Mouse (Mus musculus): ENCODE data around the gene Yap1. TPM values are rescaled to one million over a fixed set of nuclear protein-coding genes. Genes with fewer than 3 reads are reported as not detected.
A peak's percentile ranks its signal among the peaks of the same experiment; 100 is the strongest.

Yap1 gene
- polyA plus RNA-seq, 1 experiment from 2014 or later = 40.0 TPM

GRCm38 (mm10) chr9:8001352-8001751 is 3.0 kb downstream of the Yap1 start:
- Histone ChIP-seq H3K27ac (no peak overlapping the region), H3K27me3 (no peaks in the 10 kb centered on the region), H3K9ac (no peak overlapping the region), H3K9me3 (replicated peaks) (no peaks in the 10 kb centered on the region), H3K4me3 (replicated peaks) (no peak overlapping the region), H3K4me1 (peaks cover 22% of the 10 kb centered on the region), H3K36me3 (peaks cover 45% of the 10 kb centered on the region), H3K4me2 (peak overlapping the region; percentile 36)
- no peak for ATAC-seq (replicated peaks; ENCODE audit: low FRiP score)
- WGBS = 41% methylated on average over 7 of the region's 7 CpGs

DNA sequence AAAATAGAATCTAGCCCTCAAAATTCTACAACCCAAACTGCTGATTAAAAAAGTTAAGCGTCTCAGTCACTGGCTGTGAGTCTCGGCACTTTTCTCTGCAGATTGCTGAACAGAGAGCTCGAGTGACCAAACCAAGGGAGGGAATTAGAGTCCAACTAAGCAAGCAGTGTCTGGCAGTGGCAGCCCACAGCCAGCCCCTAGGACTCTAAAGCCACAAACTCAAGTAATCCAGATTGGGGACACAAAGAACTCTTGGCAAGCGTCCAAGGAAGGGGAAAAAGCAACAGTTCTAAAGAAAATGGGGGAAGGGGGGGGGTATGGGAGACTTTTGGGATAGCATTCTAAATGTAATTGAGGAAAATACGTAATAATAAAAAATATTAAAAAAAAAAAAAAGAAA is 10.1 kb downstream of the Yap1 start:
- Histone ChIP-seq H3K4me2 (no peak overlapping the region), H3K4me1 (peaks cover 4% of the 10 kb centered on the region; the same call in 1 of the 2 replicates), H3K27ac (no peak overlapping the region), H3K27me3 (no peaks in the 10 kb centered on the region), H3K9ac (no peak overlapping the region), H3K4me3 (replicated peaks) (no peak overlapping the region), H3K9me3 (replicated peaks) (no peaks in the 10 kb centered on the region), H3K36me3 (peaks cover 84% of the 10 kb centered on the region)
- no peak for ATAC-seq (replicated peaks; ENCODE audit: low FRiP score)
- 87% methylated on average over 5 of the region's 5 CpGs for WGBS

DNA sequence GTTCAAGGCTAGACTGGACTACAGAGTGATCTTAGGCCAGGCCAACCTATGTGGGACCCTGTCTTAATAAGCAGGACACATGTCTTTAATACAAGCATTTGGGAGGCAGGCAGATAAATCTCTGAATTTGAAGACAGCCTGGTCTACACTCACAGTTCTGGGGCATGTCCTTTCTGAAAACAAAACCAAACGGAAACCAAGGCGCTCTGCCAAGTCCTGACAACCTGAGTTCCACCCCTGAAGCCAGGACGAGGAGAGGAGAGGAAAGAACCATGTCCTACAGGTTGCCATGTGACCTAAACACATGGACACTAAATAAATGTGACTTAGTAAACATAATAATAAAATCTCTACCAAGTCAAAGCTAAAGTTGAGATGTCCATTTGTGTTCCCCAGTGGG is 11.7 kb downstream of the Yap1 start:
- Histone ChIP-seq H3K27me3 (no peaks in the 10 kb centered on the region), H3K9me3 (replicated peaks) (no peaks in the 10 kb centered on the region), H3K9ac (no peak overlapping the region), H3K4me2 (no peak overlapping the region), H3K4me3 (replicated peaks) (no peak overlapping the region), H3K36me3 (peaks cover 84% of the 10 kb centered on the region), H3K27ac (no peak overlapping the region), H3K4me1 (peaks cover 4% of the 10 kb centered on the region; the same call in 1 of the 2 replicates)
- ATAC-seq (replicated peaks; ENCODE audit: low FRiP score) = no peak
- 54% methylated on average over 3 of the region's 3 CpGs for WGBS

DNA sequence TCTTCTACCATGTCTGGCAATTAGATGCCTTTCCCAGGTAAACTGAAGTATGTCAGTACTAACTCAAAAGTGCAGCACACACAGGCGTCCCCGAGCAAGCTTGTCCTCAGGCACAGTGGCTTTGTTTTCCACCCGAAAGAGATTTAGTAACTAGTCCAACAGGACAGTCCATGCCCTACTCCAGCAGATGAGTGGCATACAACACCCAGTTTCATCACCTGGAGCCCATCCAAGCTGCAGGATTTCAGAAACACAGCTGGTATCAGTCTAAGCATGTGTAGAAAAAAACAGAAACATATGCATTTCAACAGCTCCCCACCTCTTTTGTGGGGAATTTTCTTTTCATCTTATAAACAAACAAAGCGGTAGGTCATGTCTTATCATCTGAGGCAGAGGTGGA is 13.5 kb downstream of the Yap1 start:
- no peak overlapping the region for H3K4me2 ChIP-seq
- H3K4me1 ChIP-seq = peaks cover 4% of the 10 kb centered on the region; the same call in 1 of the 2 replicates
- peaks cover 80% of the 10 kb centered on the region for H3K36me3 ChIP-seq
- no peaks in the 10 kb centered on the region for H3K27me3 ChIP-seq
- ATAC-seq (replicated peaks; ENCODE audit: low FRiP score) = no peak
- WGBS = 88% methylated on average over 4 of the region's 4 CpGs
- no peaks in the 10 kb centered on the region for H3K9me3 ChIP-seq (replicated peaks)
- H3K9ac ChIP-seq = no peak overlapping the region
- no peak overlapping the region for H3K27ac ChIP-seq
- H3K4me3 ChIP-seq (replicated peaks) = no peak overlapping the region

DNA sequence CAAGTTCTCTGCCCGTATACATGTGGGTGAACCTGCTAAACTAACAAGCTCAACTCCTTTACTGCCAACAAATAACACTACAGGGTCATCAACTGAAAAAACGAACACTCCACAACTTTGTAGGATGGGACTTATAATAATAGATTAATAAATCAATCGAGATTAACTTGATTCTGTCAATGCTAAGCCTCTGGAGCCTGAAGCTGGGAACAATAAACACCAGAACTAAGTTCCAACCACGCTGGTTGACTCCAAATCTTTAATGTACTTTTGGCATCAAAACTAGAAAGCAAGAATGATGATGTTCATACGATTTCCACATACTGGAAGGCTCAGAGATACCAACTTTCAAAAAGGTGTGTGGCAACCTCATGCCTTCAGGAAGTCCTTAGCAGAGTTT is 17.3 kb downstream of the Yap1 start:
- no peaks in the 10 kb centered on the region for H3K9me3 ChIP-seq (replicated peaks)
- 80% methylated on average over 5 of the region's 5 CpGs for WGBS
- H3K4me3 ChIP-seq (replicated peaks) = no peak overlapping the region
- H3K9ac ChIP-seq = no peak overlapping the region
- H3K4me1 ChIP-seq = no peaks in the 10 kb centered on the region
- H3K27me3 ChIP-seq = no peaks in the 10 kb centered on the region
- peaks cover 65% of the 10 kb centered on the region for H3K36me3 ChIP-seq
- H3K4me2 ChIP-seq = no peak overlapping the region
- ATAC-seq (replicated peaks; ENCODE audit: low FRiP score) = no peak
- no peak overlapping the region for H3K27ac ChIP-seq

- peaks cover 52% of the 10 kb centered on the region for H3K36me3 ChIP-seq
- no peaks in the 10 kb centered on the region for H3K27me3 ChIP-seq
- no peak overlapping the region for H3K9ac ChIP-seq
- no peak overlapping the region for H3K4me2 ChIP-seq
- 62% methylated on average over 4 of the region's 4 CpGs for WGBS
- no peak for ATAC-seq (replicated peaks; ENCODE audit: low FRiP score)
- H3K4me3 ChIP-seq (replicated peaks) = no peak overlapping the region
- H3K9me3 ChIP-seq (replicated peaks) = no peaks in the 10 kb centered on the region
- H3K4me1 ChIP-seq = 0 out of 2 replicates have a peak, but pooled peaks cover 3% of the 10 kb centered on the region
- H3K27ac ChIP-seq = no peak overlapping the region
Observed at GRCm38 (mm10) chr9:7984287-7984686, 20.1 kb downstream of the Yap1 start.

DNA sequence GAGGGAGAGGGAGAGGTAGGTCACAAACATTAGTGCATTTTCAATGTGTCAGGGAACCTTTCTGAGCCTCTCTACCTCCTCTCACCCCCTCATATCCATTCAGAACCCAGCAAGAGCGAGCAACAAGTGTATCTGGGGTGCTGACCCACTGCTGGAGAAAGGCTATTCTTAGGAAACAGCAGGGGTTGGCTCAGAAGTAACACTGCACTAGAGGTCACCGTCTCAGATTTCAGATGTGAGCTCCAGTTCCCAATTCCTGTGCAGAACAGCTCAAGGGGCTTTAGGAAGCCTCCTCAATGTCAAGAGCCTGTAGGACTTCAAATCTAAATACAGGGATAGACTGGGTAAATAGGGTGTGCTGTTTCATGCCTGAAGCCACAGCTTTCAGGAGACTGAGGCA is 20.7 kb downstream of the Yap1 start:
- no peak overlapping the region for H3K27ac ChIP-seq
- WGBS = 28% methylated on average over 2 of the region's 2 CpGs

DNA sequence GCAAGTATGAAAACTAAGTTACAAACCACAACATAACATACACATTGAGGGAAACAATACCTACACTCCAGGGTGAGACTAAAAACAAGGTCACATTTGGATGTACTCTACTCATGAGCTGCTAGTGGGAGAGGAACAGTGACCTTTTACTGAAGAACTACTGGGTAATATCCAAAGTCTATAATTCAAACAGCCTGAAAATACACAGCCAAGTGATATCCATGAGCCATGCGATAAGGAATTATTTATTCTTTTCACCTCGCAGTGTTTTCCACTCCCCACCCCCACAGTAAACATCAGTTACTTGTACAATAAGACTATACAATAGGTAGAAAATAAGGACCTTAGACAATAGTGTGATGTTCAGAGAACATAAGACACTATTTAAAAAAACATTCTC is 24.2 kb downstream of the Yap1 start:
- WGBS = 80% methylated on average over 2 of the region's 2 CpGs

More for the DNA sequence above, 20.7 kb downstream of the Yap1 start:
- H3K36me3 ChIP-seq = peaks cover 52% of the 10 kb centered on the region
- no peak overlapping the region for H3K4me2 ChIP-seq
- ATAC-seq (replicated peaks; ENCODE audit: low FRiP score) = 0 out of 2 replicates have a peak, but pooled peaks have one; percentile 26
- H3K4me1 ChIP-seq = 0 out of 2 replicates have a peak, but pooled peaks cover 3% of the 10 kb centered on the region
- H3K9me3 ChIP-seq (replicated peaks) = no peaks in the 10 kb centered on the region
- H3K4me3 ChIP-seq (replicated peaks) = no peak overlapping the region
- H3K27me3 ChIP-seq = no peaks in the 10 kb centered on the region
- no peak overlapping the region for H3K9ac ChIP-seq

GRCm38 (mm10) chr9:7979153-7979916 is 25.1 kb downstream of the Yap1 start:
- Histone ChIP-seq H3K9me3 (replicated peaks) (no peaks in the 10 kb centered on the region), H3K9ac (no peak overlapping the region), H3K27me3 (no peaks in the 10 kb centered on the region), H3K4me3 (replicated peaks) (no peak overlapping the region), H3K36me3 (peaks cover 61% of the 10 kb centered on the region), H3K4me1 (peaks cover 15% of the 10 kb centered on the region), H3K27ac (no peak overlapping the region), H3K4me2 (no peak overlapping the region)
- ATAC-seq (replicated peaks; ENCODE audit: low FRiP score) = no peak
- WGBS = 85% methylated on average over 11 of the region's 11 CpGs

More for the DNA sequence above, 24.2 kb downstream of the Yap1 start:
- no peak overlapping the region for H3K27ac ChIP-seq
- no peaks in the 10 kb centered on the region for H3K27me3 ChIP-seq
- peaks cover 55% of the 10 kb centered on the region for H3K36me3 ChIP-seq
- H3K9me3 ChIP-seq (replicated peaks) = no peaks in the 10 kb centered on the region
- H3K9ac ChIP-seq = no peak overlapping the region
- H3K4me2 ChIP-seq = no peak overlapping the region
- ATAC-seq (replicated peaks; ENCODE audit: low FRiP score) = no peak
- peaks cover 15% of the 10 kb centered on the region for H3K4me1 ChIP-seq
- H3K4me3 ChIP-seq (replicated peaks) = no peak overlapping the region

GRCm38 (mm10) chr9:7978502-7978901 is 25.9 kb downstream of the Yap1 start:
- H3K36me3 ChIP-seq = peaks cover 66% of the 10 kb centered on the region

GRCm38 (mm10) chr9:7977587-7977986 is 26.8 kb downstream of the Yap1 start:
- ATAC-seq (replicated peaks; ENCODE audit: low FRiP score) = peak; percentile 61
- Histone ChIP-seq H3K9me3 (replicated peaks) (no peaks in the 10 kb centered on the region), H3K27me3 (no peaks in the 10 kb centered on the region), H3K4me2 (no peak overlapping the region), H3K9ac (no peak overlapping the region), H3K4me1 (peaks cover 15% of the 10 kb centered on the region), H3K4me3 (replicated peaks) (no peak overlapping the region), H3K36me3 (peaks cover 69% of the 10 kb centered on the region), H3K27ac (no peak overlapping the region)
- 51% methylated on average over 5 of the region's 5 CpGs for WGBS

More at GRCm38 (mm10) chr9:7978502-7978901, 25.9 kb downstream of the Yap1 start:
- Histone ChIP-seq H3K9me3 (replicated peaks) (no peaks in the 10 kb centered on the region), H3K4me2 (no peak overlapping the region), H3K4me3 (replicated peaks) (no peak overlapping the region), H3K4me1 (peaks cover 15% of the 10 kb centered on the region), H3K27me3 (no peaks in the 10 kb centered on the region), H3K27ac (no peak overlapping the region), H3K9ac (no peak overlapping the region)
- ATAC-seq (replicated peaks; ENCODE audit: low FRiP score) = no peak
- 67% methylated on average over 3 of the region's 3 CpGs for WGBS

DNA sequence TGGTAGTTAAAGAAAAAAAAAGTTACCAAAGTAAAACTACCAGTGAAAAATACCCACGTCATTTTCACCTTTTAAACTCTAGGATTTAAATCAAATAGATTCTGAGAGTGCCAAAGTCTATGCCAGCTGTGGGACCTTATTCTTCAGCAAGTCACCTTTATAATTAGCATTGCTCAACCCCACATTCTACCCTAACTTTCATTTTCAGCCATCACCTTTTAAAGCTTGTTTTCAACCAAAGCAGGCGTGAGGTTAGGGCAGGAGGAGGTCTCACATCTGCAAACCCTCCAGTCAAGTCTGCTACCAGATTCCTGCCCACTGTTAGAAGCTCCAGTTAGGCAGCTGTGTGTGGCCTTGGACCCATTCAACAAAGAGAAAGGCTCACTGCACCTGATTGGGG is 32.4 kb downstream of the Yap1 start:
- ATAC-seq (replicated peaks; ENCODE audit: low FRiP score) = no peak

More for the DNA sequence above, 32.4 kb downstream of the Yap1 start:
- peaks cover 59% of the 10 kb centered on the region for H3K36me3 ChIP-seq
- H3K9ac ChIP-seq = no peak overlapping the region
- no peak overlapping the region for H3K4me3 ChIP-seq (replicated peaks)
- H3K4me1 ChIP-seq = no peaks in the 10 kb centered on the region; the same call in 1 of the 2 replicates
- H3K27ac ChIP-seq = no peak overlapping the region
- 67% methylated on average over 2 of the region's 2 CpGs for WGBS
- H3K4me2 ChIP-seq = no peak overlapping the region
- no peaks in the 10 kb centered on the region for H3K27me3 ChIP-seq
- no peaks in the 10 kb centered on the region for H3K9me3 ChIP-seq (replicated peaks)
